Mouse (Mus musculus): ENCODE results near the gene Fbxl8.

Fbxl8 gene

GRCm38 (mm10) chr8:105304325-105305210 is 40.1 kb downstream of the Fbxl8 start:
- no peak for DNase-seq (ENCODE audit: low read depth)

GRCm38 (mm10) chr8:105305211-105306145 is 41.0 kb downstream of the Fbxl8 start, which contains the start of gene Elmo3:
Elmo3 (plus strand) TSS chr8:105305601.
- DNase-seq (ENCODE audit: low read depth) = no peak

GRCm38 (mm10) chr8:105306146-105306691 is 41.8 kb downstream of the Fbxl8 start:
- no peak for DNase-seq (ENCODE audit: low read depth)

- no peak for DNase-seq (ENCODE audit: low read depth)
These were observed 43.2 kb downstream of the Fbxl8 start for GRCm38 (mm10) chr8:105307670-105308069.

GRCm38 (mm10) chr8:105308428-105308827 is 44.0 kb downstream of the Fbxl8 start:
- DNase-seq (ENCODE audit: low read depth) = no peak

- DNase-seq (ENCODE audit: low read depth) = no peak
These were observed 44.8 kb downstream of the Fbxl8 start for GRCm38 (mm10) chr8:105309142-105309847.

GRCm38 (mm10) chr8:105310118-105310517 is 45.7 kb downstream of the Fbxl8 start:
- no peak for DNase-seq (ENCODE audit: low read depth)

GRCm38 (mm10) chr8:105311718-105312117 is 47.3 kb downstream of the Fbxl8 start:
- DNase-seq (ENCODE audit: low read depth) = no peak

GRCm38 (mm10) chr8:105312891-105313481 is 48.5 kb downstream of the Fbxl8 start:
- DNase-seq (ENCODE audit: low read depth) = no peak

- DNase-seq (ENCODE audit: low read depth) = no peak
These were observed 49.4 kb downstream of the Fbxl8 start for GRCm38 (mm10) chr8:105313622-105314402.

- no peak for DNase-seq (ENCODE audit: low read depth)
These were observed 50.8 kb downstream of the Fbxl8 start for GRCm38 (mm10) chr8:105315073-105315769.

- DNase-seq (ENCODE audit: low read depth) = no peak
These were observed 53.5 kb downstream of the Fbxl8 start for GRCm38 (mm10) chr8:105317941-105318340.

- DNase-seq (ENCODE audit: low read depth) = no peak
These were observed 54.3 kb downstream of the Fbxl8 start for GRCm38 (mm10) chr8:105318662-105319190.

Data from c-Kit-positive CD71-positive TER-119-negative erythroid progenitor cells, embryonic 14.5 days (primary cell).